Mouse (Mus musculus) CH12.LX (cell line): ENCODE measurements around the gene Lekr1.

Experiments used
- CTCF ChIP-seq, 2 experiments: IDR thresholded peaks in 1 of 2; conservative IDR thresholded peaks in 1 of 2; 2 replicates each; pipeline ENCODE4 v1.5.1; 2011 to 2012; ENCODE audit warnings: low read depth in 2 of 2, low read length in 2 of 2, improper control_type of control experiment in 1 of 2, inconsistent platforms in 1 of 2, mild to moderate bottlenecking in 1 of 2, moderate library complexity in 1 of 2
- MYC ChIP-seq: IDR thresholded peaks from 2 replicates; pipeline ENCODE4 v1.6.1; 2011; ENCODE audit warnings: low read depth, mild to moderate bottlenecking, improper control_type of control experiment, low read length
- POLR2A ChIP-seq: IDR thresholded peaks from 2 replicates; pipeline ENCODE4 v1.6.1; 2011; ENCODE audit warnings: low read depth, mild to moderate bottlenecking, improper control_type of control experiment, low read length
- POLR2AphosphoS2 ChIP-seq: IDR thresholded peaks from 2 replicates; pipeline ENCODE4 v1.6.1; 2011; ENCODE audit warnings: low read depth, low read length, improper control_type of control experiment
- ZMIZ1 ChIP-seq: IDR thresholded peaks from 2 replicates; pipeline ENCODE4 v1.6.1; 2012; ENCODE audit warnings: low read depth, mild to moderate bottlenecking, inconsistent platforms, low read length, improper control_type of control experiment

DNA sequence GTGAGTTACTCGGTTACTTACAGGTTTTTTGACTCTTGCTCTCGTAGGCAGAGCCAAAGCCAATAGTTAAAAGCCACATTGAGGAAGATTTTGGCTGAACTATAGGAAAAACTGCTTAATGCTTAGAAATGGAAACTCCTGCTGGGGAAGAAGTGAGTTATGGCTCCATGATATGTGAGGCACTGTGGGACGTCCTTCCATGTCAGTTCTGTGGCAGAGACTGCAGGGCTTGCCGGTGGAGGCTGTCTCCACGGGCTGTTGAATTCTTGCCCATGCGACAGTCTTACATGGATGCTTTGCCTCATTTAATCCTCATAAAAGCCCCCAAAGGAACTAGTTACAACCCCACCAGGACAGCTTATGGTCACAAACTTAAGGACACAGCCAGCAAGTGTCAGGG is 148.9 kb downstream of the Lekr1 start:
- TF ChIP-seq POLR2A (no peak), MYC (no peak), ZMIZ1 (no peak), CTCF (conservative IDR thresholded peaks at IDR 0.05 in 1 of 2, IDR thresholded peaks at IDR 0.05 in 1 of 2; ENCODE audit: low read depth in 2 of 2, low read length in 2 of 2) (no peak), POLR2AphosphoS2 (no peak)
